Mouse (Mus musculus) testis, adult 2 months (tissue): ENCODE results near the gene Cdhr3. TPM values are rescaled to one million over a fixed set of nuclear protein-coding genes. Genes with fewer than 3 reads are reported as not detected.

Source experiments
- H3K27ac ChIP-seq: fragments of 200-500 bp; 2 replicates; pipeline ENCODE4 v1.5.1; 2012; ENCODE audit warnings: low read depth, low read length; ENCODE audit not compliant: control insufficient read depth, insufficient read depth
- H3K27me3 ChIP-seq: fragments of 200-500 bp; 2 replicates; pipeline ENCODE4 v1.6.1; 2012; ENCODE audit warnings: mild to moderate bottlenecking, low read length, moderate library complexity; ENCODE audit not compliant: control insufficient read depth, insufficient read depth
- H3K36me3 ChIP-seq: fragments of 200-500 bp; 2 replicates; pipeline ENCODE4 v1.6.1; 2012; ENCODE audit warnings: mild to moderate bottlenecking, low read length; ENCODE audit not compliant: control insufficient read depth, insufficient read depth
- H3K4me1 ChIP-seq: fragments of 200-500 bp; 2 replicates; pipeline ENCODE4 v1.6.1; 2012; ENCODE audit warnings: low read length; ENCODE audit not compliant: control insufficient read depth, insufficient read depth
- H3K4me3 ChIP-seq: fragments of 200-500 bp; 2 replicates; pipeline ENCODE4 v1.5.1; 2012; ENCODE audit warnings: low read depth, mild to moderate bottlenecking, low read length, moderate library complexity, mixed read lengths; ENCODE audit not compliant: control insufficient read depth
- CTCF ChIP-seq: fragments of 200-500 bp; IDR thresholded peaks from 2 replicates; pipeline ENCODE4 v1.5.1; 2012; ENCODE audit warnings: low read depth, mild to moderate bottlenecking, inconsistent platforms, low read length, moderate library complexity; ENCODE audit not compliant: control insufficient read depth, insufficient read depth, insufficient replicate concordance
- POLR2A ChIP-seq: fragments of 200-500 bp; IDR thresholded peaks from 2 replicates; pipeline ENCODE4 v1.6.1; 2012; ENCODE audit warnings: low read depth, mild to moderate bottlenecking, inconsistent platforms, low read length, moderate library complexity; ENCODE audit not compliant: control insufficient read depth
- polyA plus RNA-seq: library from polyadenylated mRNA; depleted of rRNA; stranded (reverse); fragments of >200 nt; gene quantifications from 2 replicates; pipeline ENCODE4 v1.2.3, GENCODE M21; 2012

Gene Cdhr3
- polyA plus RNA-seq, 1 experiment: 0.02 TPM

- H3K4me3 ChIP-seq: peak overlapping the region; percentile 79
- H3K36me3 ChIP-seq: no peaks in the 10 kb centered on the region
- peak overlapping the region; percentile 26; the same call in 1 of the 2 replicates for H3K27ac ChIP-seq
- H3K27me3 ChIP-seq: no peaks in the 10 kb centered on the region
- no peaks in the 10 kb centered on the region for H3K4me1 ChIP-seq
- no peak for TF ChIP-seq CTCF
- no peak for TF ChIP-seq POLR2A
Measured at GRCm38 (mm10) chr12:33045533-33046361, 46.9 kb downstream of the Cdhr3 start.

- H3K4me1 ChIP-seq: no peaks in the 10 kb centered on the region
- H3K36me3 ChIP-seq: no peaks in the 10 kb centered on the region
- TF ChIP-seq CTCF: no peak
- TF ChIP-seq POLR2A: no peak
- H3K27ac ChIP-seq: no peak overlapping the region
- no peak overlapping the region for H3K4me3 ChIP-seq
- no peaks in the 10 kb centered on the region for H3K27me3 ChIP-seq
Measured at GRCm38 (mm10) chr12:33041476-33041875, 51.2 kb downstream of the Cdhr3 start.

- no peak overlapping the region for H3K27ac ChIP-seq
- peaks cover 3% of the 10 kb centered on the region; the same call in 1 of the 2 replicates for H3K4me1 ChIP-seq
- TF ChIP-seq POLR2A (no peak), CTCF (no peak)
- no peak overlapping the region for H3K4me3 ChIP-seq
- no peaks in the 10 kb centered on the region for H3K36me3 ChIP-seq
- no peaks in the 10 kb centered on the region for H3K27me3 ChIP-seq
Measured at GRCm38 (mm10) chr12:33040811-33041210, 51.9 kb downstream of the Cdhr3 start.

- H3K4me3 ChIP-seq: no peak overlapping the region
- peaks cover 3% of the 10 kb centered on the region; the same call in 1 of the 2 replicates for H3K4me1 ChIP-seq
- H3K27ac ChIP-seq: no peak overlapping the region
- no peaks in the 10 kb centered on the region for H3K27me3 ChIP-seq
- TF ChIP-seq POLR2A (no peak), CTCF (no peak)
- H3K36me3 ChIP-seq: no peaks in the 10 kb centered on the region
Measured at GRCm38 (mm10) chr12:33038676-33039075, 54.0 kb downstream of the Cdhr3 start.

DNA sequence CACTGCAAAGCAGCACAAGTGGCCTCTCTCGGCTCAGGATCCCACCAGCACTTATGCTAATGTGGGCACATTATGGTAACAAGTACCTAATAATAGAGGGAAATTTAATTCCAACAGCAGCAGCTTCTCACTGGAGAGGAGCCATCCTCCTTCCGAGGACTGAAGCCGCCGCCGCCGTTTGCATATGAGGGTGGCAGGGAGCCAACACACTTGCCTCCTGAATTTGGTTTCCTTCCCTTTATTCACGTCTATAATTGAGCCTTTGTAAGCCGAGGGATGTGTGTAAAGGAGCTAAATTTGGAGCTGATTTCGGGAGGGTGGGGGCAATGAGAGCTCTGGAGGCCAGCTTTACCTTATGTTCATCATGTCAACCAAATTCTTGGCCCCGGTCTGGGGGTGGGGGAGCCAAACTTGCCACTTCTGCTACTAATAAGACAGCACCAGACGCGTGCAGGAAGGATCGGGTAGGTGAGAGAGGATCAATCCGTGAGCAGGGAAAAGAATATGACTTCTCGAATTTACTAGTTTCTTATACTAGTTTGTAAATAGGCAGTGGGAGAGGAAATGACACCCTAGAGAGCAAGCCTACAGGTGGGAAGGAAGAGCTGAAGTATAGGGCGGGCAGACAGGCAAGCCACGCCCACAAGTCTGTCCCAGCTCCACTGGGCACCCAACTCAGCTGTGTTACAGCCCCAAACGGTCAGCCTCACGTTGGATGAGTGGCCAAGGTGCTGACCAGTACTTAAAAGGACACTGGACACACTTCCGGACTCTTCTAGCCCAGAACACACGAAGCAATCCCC, 56.8 kb downstream of the Cdhr3 start:
- TF ChIP-seq POLR2A: no peak
- TF ChIP-seq CTCF: no peak
- H3K27me3 ChIP-seq: no peaks in the 10 kb centered on the region
- no peaks in the 10 kb centered on the region for H3K36me3 ChIP-seq
- peak overlapping the region; percentile 44 for H3K4me3 ChIP-seq
- H3K4me1 ChIP-seq: peaks cover 3% of the 10 kb centered on the region; the same call in 1 of the 2 replicates
- no peak overlapping the region for H3K27ac ChIP-seq

GRCm38 (mm10) chr12:33035089-33035718, 57.5 kb downstream of the Cdhr3 start:
- no peak overlapping the region for H3K27ac ChIP-seq
- no peaks in the 10 kb centered on the region for H3K36me3 ChIP-seq
- H3K27me3 ChIP-seq: no peaks in the 10 kb centered on the region
- TF ChIP-seq CTCF (no peak), POLR2A (no peak)
- H3K4me1 ChIP-seq: peaks cover 3% of the 10 kb centered on the region; the same call in 1 of the 2 replicates
- H3K4me3 ChIP-seq: no peak overlapping the region
